Mouse (Mus musculus) spleen, adult 2 months (tissue): ENCODE data around the gene Olfr1039.

Experiments
- CTCF ChIP-seq: fragments of 200-500 bp; IDR thresholded peaks from 2 replicates; pipeline ENCODE4 v1.5.1; 2011; ENCODE audit warnings: mild to moderate bottlenecking, inconsistent platforms; ENCODE audit not compliant: insufficient read depth, insufficient read length, insufficient replicate concordance; ENCODE audit errors: extremely low read depth
- POLR2A ChIP-seq: fragments of 200-500 bp; IDR thresholded peaks from 2 replicates; pipeline ENCODE4 v1.6.1; 2011; ENCODE audit warnings: low read depth, low read length, inconsistent platforms

GRCm38 (mm10) chr2:86167422-86167821 is 31.7 kb upstream of the Olfr1039 start, which contains the start of gene Olfr1043:
- TF ChIP-seq CTCF (no peak), POLR2A (no peak)
